Mouse (Mus musculus): ENCODE results near the gene Zfp706. TPM values are rescaled to one million over a fixed set of nuclear protein-coding genes. Genes with fewer than 3 reads are reported as not detected.

The Zfp706 gene
- total RNA-seq, 1 experiment = 65.1 TPM

DNA sequence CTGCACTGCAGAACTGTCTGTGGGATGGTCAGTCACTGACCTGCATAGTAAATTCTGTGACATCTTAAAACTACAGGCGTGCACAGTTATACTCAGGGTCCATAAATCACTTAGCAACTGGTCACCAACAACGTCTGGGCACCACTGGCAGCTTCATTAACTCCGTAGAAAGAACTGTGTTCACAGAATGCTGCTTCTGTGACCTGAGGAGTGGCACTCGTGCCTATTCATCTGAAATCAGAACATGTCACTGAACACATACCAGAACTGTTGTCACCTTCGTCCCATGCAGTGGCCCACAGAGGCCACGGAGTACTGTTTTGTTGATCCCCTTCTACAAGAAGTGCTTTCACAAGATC lies 22.0 kb downstream of the Zfp706 start:
- in situ Hi-C loops (cut with MboI; ENCODE audit: low sequenced_read_pairs in 2 of 2, unreplicated experiment in 2 of 2) = no loop called here

DNA sequence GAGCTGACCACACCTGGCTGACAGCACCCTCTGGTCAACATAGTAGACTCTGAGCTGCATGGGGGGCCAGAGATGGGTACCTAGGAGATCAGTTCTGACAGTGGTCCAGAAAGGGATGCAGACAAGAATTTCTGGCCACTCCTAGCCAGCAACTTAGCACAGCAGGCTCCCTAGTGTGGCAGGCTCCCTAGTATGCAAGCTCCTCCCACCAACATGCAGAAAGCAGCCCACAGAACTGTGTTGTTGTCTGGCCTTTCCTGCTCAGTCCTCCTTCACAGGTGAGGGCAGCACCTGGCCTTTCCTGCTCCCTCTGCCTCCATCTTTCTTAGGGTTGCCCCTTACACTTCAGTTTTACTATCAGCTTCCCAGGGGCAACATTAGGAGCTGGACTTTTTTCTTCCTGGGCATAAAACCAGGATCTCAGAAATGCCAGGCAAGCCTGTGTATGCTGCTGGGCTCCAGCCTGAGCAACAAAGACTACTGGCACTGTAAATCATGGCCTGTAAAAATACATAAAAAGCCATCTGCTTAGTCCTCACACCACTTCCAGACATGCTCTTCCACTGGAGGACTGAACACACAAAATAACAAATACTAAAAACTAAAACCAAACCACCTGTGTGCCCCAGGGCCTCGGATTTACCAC lies 22.5 kb downstream of the Zfp706 start:
- TF ChIP-seq HCFC1 (IDR thresholded peaks at IDR 0.05; ENCODE audit: borderline replicate concordance, insufficient read depth, low read length) (no peak), CHD2 (IDR thresholded peaks at IDR 0.05; ENCODE audit: low read depth, low read length) (no peak), ZC3H11A (IDR thresholded peaks at IDR 0.05; ENCODE audit: borderline replicate concordance, low read depth, low read length) (no peak), ZNF384 (IDR thresholded peaks at IDR 0.05; ENCODE audit: low read depth, low read length) (no peak), MAFK (IDR thresholded peaks at IDR 0.05; ENCODE audit: insufficient read depth, low read depth, low read length) (no peak)
- DNase-seq (ENCODE audit: low read depth, low spot score) = no peak
- Histone ChIP-seq H3K9ac (ENCODE audit: insufficient read depth, low read depth, low read length, poor library complexity, severe bottlenecking) (no peak overlapping the region), H3K27ac (ENCODE audit: insufficient read depth, low read depth, low read length, poor library complexity, severe bottlenecking) (no peak overlapping the region), H3K4me3 (ENCODE audit: insufficient read depth in 1 of 2, low read depth in 1 of 2, low read length in 2 of 2, poor library complexity in 1 of 2, severe bottlenecking in 1 of 2) (no peak overlapping the region), H3K9me3 (ENCODE audit: control insufficient read depth, insufficient read depth, low read depth, low read length) (no peaks in the 10 kb centered on the region), H3K4me1 (ENCODE audit: control insufficient read depth in 2 of 2, insufficient read depth in 2 of 2, low read length in 2 of 2, poor library complexity in 1 of 2) (peaks cover 4 to 22% of the 10 kb centered on the region in 2 experiments), H3K36me3 (ENCODE audit: control insufficient read depth, insufficient read depth, low read length, poor library complexity, severe bottlenecking) (no peaks in the 10 kb centered on the region)
- in situ Hi-C loops (cut with MboI; ENCODE audit: low sequenced_read_pairs in 2 of 2, unreplicated experiment in 2 of 2) = no loop called here

More for the DNA sequence above, 22.0 kb downstream of the Zfp706 start:
- H3K4me3 ChIP-seq (ENCODE audit: insufficient read depth in 1 of 2, low read depth in 1 of 2, low read length in 2 of 2, poor library complexity in 1 of 2, severe bottlenecking in 1 of 2) = no peak overlapping the region
- peaks cover 4 to 22% of the 10 kb centered on the region in 2 experiments for H3K4me1 ChIP-seq (ENCODE audit: control insufficient read depth in 2 of 2, insufficient read depth in 2 of 2, low read length in 2 of 2, poor library complexity in 1 of 2)
- no peaks in the 10 kb centered on the region; the same call in 1 of the 2 replicates for H3K9me3 ChIP-seq (ENCODE audit: control insufficient read depth, insufficient read depth, low read depth, low read length)
- H3K36me3 ChIP-seq (ENCODE audit: control insufficient read depth, insufficient read depth, low read length, poor library complexity, severe bottlenecking) = no peaks in the 10 kb centered on the region
- no peak overlapping the region for H3K9ac ChIP-seq (ENCODE audit: insufficient read depth, low read depth, low read length, poor library complexity, severe bottlenecking)
- H3K27ac ChIP-seq (ENCODE audit: insufficient read depth, low read depth, low read length, poor library complexity, severe bottlenecking) = no peak overlapping the region
- DNase-seq (ENCODE audit: low read depth, low spot score) = no peak
- TF ChIP-seq CHD2 (IDR thresholded peaks at IDR 0.05; ENCODE audit: low read depth, low read length) (no peak), ZNF384 (IDR thresholded peaks at IDR 0.05; ENCODE audit: low read depth, low read length) (no peak), HCFC1 (IDR thresholded peaks at IDR 0.05; ENCODE audit: borderline replicate concordance, insufficient read depth, low read length) (no peak), ZC3H11A (IDR thresholded peaks at IDR 0.05; ENCODE audit: borderline replicate concordance, low read depth, low read length) (no peak), MAFK (IDR thresholded peaks at IDR 0.05; ENCODE audit: insufficient read depth, low read depth, low read length) (no peak)

DNA sequence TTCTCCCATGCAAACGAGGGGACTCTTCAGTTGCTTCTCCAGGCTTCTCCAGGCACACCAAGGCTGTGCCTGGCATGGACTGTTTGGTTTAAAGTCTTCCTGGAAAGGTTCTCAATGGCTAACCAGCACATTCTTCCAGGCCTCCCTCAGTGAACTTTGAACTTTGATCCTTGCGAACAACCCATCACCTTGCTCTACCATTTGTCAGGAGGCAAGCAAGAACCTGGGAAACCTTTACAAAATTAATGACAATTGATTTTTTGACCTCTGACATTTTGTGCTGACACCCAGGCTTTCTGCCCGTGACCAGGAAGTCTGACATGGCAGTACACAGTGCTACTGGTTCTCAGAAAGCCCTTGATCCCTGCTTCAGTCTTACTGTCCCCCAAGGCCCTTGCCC lies 24.1 kb downstream of the Zfp706 start:
- H3K4me3 ChIP-seq (ENCODE audit: insufficient read depth in 1 of 2, low read depth in 1 of 2, low read length in 2 of 2, poor library complexity in 1 of 2, severe bottlenecking in 1 of 2) = no peak overlapping the region
- no peaks in the 10 kb centered on the region for H3K36me3 ChIP-seq (ENCODE audit: control insufficient read depth, insufficient read depth, low read length, poor library complexity, severe bottlenecking)
- H3K9ac ChIP-seq (ENCODE audit: insufficient read depth, low read depth, low read length, poor library complexity, severe bottlenecking) = no peak overlapping the region
- H3K4me1 ChIP-seq (ENCODE audit: control insufficient read depth in 2 of 2, insufficient read depth in 2 of 2, low read length in 2 of 2, poor library complexity in 1 of 2) = peaks cover 4 to 22% of the 10 kb centered on the region in 2 experiments
- no peak for DNase-seq (ENCODE audit: low read depth, low spot score)
- in situ Hi-C loops (cut with MboI; ENCODE audit: low sequenced_read_pairs in 2 of 2, unreplicated experiment in 2 of 2) = no loop called here
- H3K27ac ChIP-seq (ENCODE audit: insufficient read depth, low read depth, low read length, poor library complexity, severe bottlenecking) = no peak overlapping the region
- no peaks in the 10 kb centered on the region for H3K9me3 ChIP-seq (ENCODE audit: control insufficient read depth, insufficient read depth, low read depth, low read length)
- TF ChIP-seq ZC3H11A (IDR thresholded peaks at IDR 0.05; ENCODE audit: borderline replicate concordance, low read depth, low read length) = no peak
- TF ChIP-seq ZNF384 (IDR thresholded peaks at IDR 0.05; ENCODE audit: low read depth, low read length) = no peak
- no peak for TF ChIP-seq CHD2 (IDR thresholded peaks at IDR 0.05; ENCODE audit: low read depth, low read length)
- TF ChIP-seq HCFC1 (IDR thresholded peaks at IDR 0.05; ENCODE audit: borderline replicate concordance, insufficient read depth, low read length) = no peak
- no peak for TF ChIP-seq MAFK (IDR thresholded peaks at IDR 0.05; ENCODE audit: insufficient read depth, low read depth, low read length)

DNA sequence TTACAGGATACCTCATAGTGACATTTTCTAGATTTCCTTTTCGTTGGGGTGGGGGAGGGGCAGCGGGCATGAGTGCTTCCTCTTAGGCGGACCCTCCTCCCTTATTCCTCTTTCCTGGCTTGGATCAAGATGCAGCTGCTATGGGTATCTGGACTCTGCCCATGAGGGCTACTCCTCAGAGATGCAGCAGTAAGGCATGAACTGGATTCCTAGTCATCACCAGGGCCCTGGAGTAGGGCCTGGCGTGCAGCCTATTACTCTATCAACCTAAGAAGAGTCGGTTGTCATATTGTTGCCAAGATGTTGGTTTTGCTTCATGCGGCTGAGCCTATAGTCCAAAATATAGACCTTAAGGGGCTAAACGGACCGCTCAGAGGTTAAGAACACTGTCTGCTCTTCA lies 27.3 kb downstream of the Zfp706 start:
- in situ Hi-C loops (cut with MboI; ENCODE audit: low sequenced_read_pairs in 2 of 2, unreplicated experiment in 2 of 2) = no loop called here
- no peak overlapping the region for H3K27ac ChIP-seq (ENCODE audit: insufficient read depth, low read depth, low read length, poor library complexity, severe bottlenecking)
- H3K36me3 ChIP-seq (ENCODE audit: control insufficient read depth, insufficient read depth, low read length, poor library complexity, severe bottlenecking) = no peaks in the 10 kb centered on the region
- no peak for TF ChIP-seq ZC3H11A (IDR thresholded peaks at IDR 0.05; ENCODE audit: borderline replicate concordance, low read depth, low read length)
- no peak for TF ChIP-seq HCFC1 (IDR thresholded peaks at IDR 0.05; ENCODE audit: borderline replicate concordance, insufficient read depth, low read length)
- no peak for TF ChIP-seq ZNF384 (IDR thresholded peaks at IDR 0.05; ENCODE audit: low read depth, low read length)
- TF ChIP-seq CHD2 (IDR thresholded peaks at IDR 0.05; ENCODE audit: low read depth, low read length) = no peak
- no peak for TF ChIP-seq MAFK (IDR thresholded peaks at IDR 0.05; ENCODE audit: insufficient read depth, low read depth, low read length)
- no peak for DNase-seq (ENCODE audit: low read depth, low spot score)
- peaks cover 4 to 16% of the 10 kb centered on the region in 2 experiments for H3K4me1 ChIP-seq (ENCODE audit: control insufficient read depth in 2 of 2, insufficient read depth in 2 of 2, low read length in 2 of 2, poor library complexity in 1 of 2)
- H3K9me3 ChIP-seq (ENCODE audit: control insufficient read depth, insufficient read depth, low read depth, low read length) = no peaks in the 10 kb centered on the region
- no peak overlapping the region; the same call in 1 of the 2 replicates for H3K9ac ChIP-seq (ENCODE audit: insufficient read depth, low read depth, low read length, poor library complexity, severe bottlenecking)
- H3K4me3 ChIP-seq (ENCODE audit: insufficient read depth in 1 of 2, low read depth in 1 of 2, low read length in 2 of 2, poor library complexity in 1 of 2, severe bottlenecking in 1 of 2) = peak overlapping the region; percentile 50 to 81

Measured in ES-E14 (cell line).